Mouse (Mus musculus): ENCODE data around the gene Ucp2. TPM values are rescaled to one million over a fixed set of nuclear protein-coding genes. Genes with fewer than 3 reads are reported as not detected.

Gene Ucp2
- total and polyA plus RNA-seq, 2 experiments from 2014 or later, result 101 to 112 TPM

DNA sequence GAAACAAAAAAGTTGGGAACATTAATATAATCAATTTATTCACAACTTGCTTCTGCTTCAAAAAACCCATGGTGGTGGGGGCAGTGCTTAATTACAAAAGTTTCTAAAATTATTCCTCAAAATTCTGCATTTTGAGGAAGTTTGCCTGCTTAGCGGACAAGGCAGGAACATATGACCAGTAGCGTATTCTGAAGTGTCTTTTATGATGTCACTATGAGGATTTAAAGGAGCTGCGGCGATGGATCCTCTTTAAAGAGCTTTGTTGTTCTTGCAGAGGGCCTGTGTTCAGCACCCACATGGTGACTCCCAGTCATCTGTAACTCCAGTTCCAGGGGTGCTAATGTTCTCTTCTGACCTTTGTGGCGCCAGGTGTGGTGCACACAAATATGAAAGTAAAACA is 37.6 kb downstream of the Ucp2 start:
- no peaks in the 10 kb centered on the region for H3K36me3 ChIP-seq (ENCODE audit: insufficient read depth, low read length)
- ATAC-seq, result no peak
- H3K27me3 ChIP-seq (ENCODE audit: insufficient read depth, low read length), result no peaks in the 10 kb centered on the region
- H3K4me3 ChIP-seq (ENCODE audit: low read length), result no peak overlapping the region
- H3K4me2 ChIP-seq (ENCODE audit: low read depth, low read length), result no peak overlapping the region
- H3K9ac ChIP-seq (replicated peaks; ENCODE audit: low read length), result no peak overlapping the region
- H3K27ac ChIP-seq, result no peak overlapping the region
- no peak for DNase-seq (ENCODE audit: low spot score)
- no peaks in the 10 kb centered on the region for H3K4me1 ChIP-seq (ENCODE audit: insufficient read depth, low read length)
- WGBS, result 91% methylated on average over 5 of the region's 5 CpGs
- TF ChIP-seq CTCF (IDR thresholded peaks at IDR 0.05; ENCODE audit: low read depth), result no peak
- no peaks in the 10 kb centered on the region for H3K9me3 ChIP-seq (ENCODE audit: low read length)

DNA sequence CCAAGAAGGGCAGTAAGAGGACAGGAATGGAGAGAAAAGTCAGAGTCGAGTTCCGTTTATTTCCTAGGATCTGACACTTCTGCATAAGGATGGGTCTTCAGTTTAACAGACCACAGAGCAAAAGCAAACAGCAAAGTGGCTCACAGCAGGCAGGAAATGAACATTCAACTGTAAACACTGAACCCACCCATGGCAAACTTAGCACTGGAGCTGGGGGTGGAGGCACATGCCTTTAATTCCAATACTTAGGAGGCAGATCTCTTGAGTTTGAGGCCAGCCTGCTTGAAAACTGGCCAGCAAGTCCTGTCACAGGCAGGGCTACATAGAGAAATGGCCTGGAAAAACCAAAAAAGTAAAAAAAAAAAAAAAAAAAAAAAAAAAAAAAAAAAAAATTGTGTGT is 40.4 kb downstream of the Ucp2 start:
- peaks cover 11% of the 10 kb centered on the region for H3K4me1 ChIP-seq (ENCODE audit: insufficient read depth, low read length)
- ATAC-seq (no peak), DNase-seq (ENCODE audit: low spot score) (no peak)
- WGBS, result 80% methylated on average over 2 of the region's 2 CpGs
- no peak overlapping the region for H3K27ac ChIP-seq
- H3K4me3 ChIP-seq (ENCODE audit: low read length), result no peak overlapping the region
- H3K27me3 ChIP-seq (ENCODE audit: insufficient read depth, low read length), result no peaks in the 10 kb centered on the region
- no peak overlapping the region for H3K4me2 ChIP-seq (ENCODE audit: low read depth, low read length)
- no peak overlapping the region for H3K9ac ChIP-seq (replicated peaks; ENCODE audit: low read length)
- no peak for TF ChIP-seq CTCF (IDR thresholded peaks at IDR 0.05; ENCODE audit: low read depth)
- H3K9me3 ChIP-seq (ENCODE audit: low read length), result no peaks in the 10 kb centered on the region
- no peaks in the 10 kb centered on the region for H3K36me3 ChIP-seq (ENCODE audit: insufficient read depth, low read length)

DNA sequence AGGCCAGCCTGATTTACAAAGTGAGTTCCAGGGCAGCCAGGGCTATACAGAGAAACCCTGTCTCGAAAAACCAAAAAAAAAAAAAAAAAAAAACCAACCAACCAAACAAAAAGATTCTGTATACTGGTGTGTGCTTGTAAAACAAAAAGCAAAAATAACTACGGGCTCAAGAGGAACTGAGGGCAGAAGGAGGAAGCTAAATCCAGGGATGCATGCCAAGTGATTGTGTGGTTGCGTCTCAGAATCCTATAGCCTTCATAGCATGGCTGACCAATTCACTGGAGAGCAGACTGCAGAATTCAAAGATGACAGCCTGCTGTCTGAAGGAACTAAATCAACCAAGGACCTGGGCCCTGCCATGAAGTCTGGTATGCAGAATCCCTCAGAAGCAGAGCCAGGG is 41.1 kb downstream of the Ucp2 start:
- Histone ChIP-seq H3K4me1 (ENCODE audit: insufficient read depth, low read length) (peaks cover 11% of the 10 kb centered on the region), H3K27me3 (ENCODE audit: insufficient read depth, low read length) (no peaks in the 10 kb centered on the region), H3K9ac (replicated peaks; ENCODE audit: low read length) (no peak overlapping the region), H3K27ac (no peak overlapping the region), H3K4me2 (ENCODE audit: low read depth, low read length) (no peak overlapping the region), H3K4me3 (ENCODE audit: low read length) (no peak overlapping the region), H3K9me3 (ENCODE audit: low read length) (no peaks in the 10 kb centered on the region), H3K36me3 (ENCODE audit: insufficient read depth, low read length) (peaks cover 3% of the 10 kb centered on the region; the same call in 1 of the 2 replicates)
- no peak for DNase-seq (ENCODE audit: low spot score)
- WGBS, result 77% methylated on average over 3 of the region's 3 CpGs
- no peak for TF ChIP-seq CTCF (IDR thresholded peaks at IDR 0.05; ENCODE audit: low read depth)
- ATAC-seq, result no peak

- Histone ChIP-seq H3K9me3 (ENCODE audit: low read length) (no peaks in the 10 kb centered on the region), H3K4me2 (ENCODE audit: low read depth, low read length) (no peak overlapping the region), H3K27ac (no peak overlapping the region), H3K9ac (replicated peaks; ENCODE audit: low read length) (no peak overlapping the region), H3K4me1 (ENCODE audit: insufficient read depth, low read length) (peaks cover 11% of the 10 kb centered on the region), H3K36me3 (ENCODE audit: insufficient read depth, low read length) (peaks cover 10% of the 10 kb centered on the region; the same call in 1 of the 2 replicates), H3K4me3 (ENCODE audit: low read length) (no peak overlapping the region), H3K27me3 (ENCODE audit: insufficient read depth, low read length) (no peaks in the 10 kb centered on the region)
- TF ChIP-seq CTCF (IDR thresholded peaks at IDR 0.05; ENCODE audit: low read depth), result no peak
- 76% methylated on average over 2 of the region's 2 CpGs for WGBS
- ATAC-seq (no peak), DNase-seq (ENCODE audit: low spot score) (no peak)
Measured at GRCm38 (mm10) chr7:100535831-100536230, 42.7 kb downstream of the Ucp2 start.

- Histone ChIP-seq H3K9ac (replicated peaks; ENCODE audit: low read length) (peak within 1 kb of the TSS; percentile 60), H3K4me1 (ENCODE audit: insufficient read depth, low read length) (peaks cover 11% of the 10 kb centered on the region), H3K27me3 (ENCODE audit: insufficient read depth, low read length) (no peaks in the 10 kb centered on the region), H3K4me2 (ENCODE audit: low read depth, low read length) (peak within 1 kb of the TSS; percentile 70), H3K36me3 (ENCODE audit: insufficient read depth, low read length) (peaks cover 10% of the 10 kb centered on the region; the same call in 1 of the 2 replicates), H3K27ac (peak within 1 kb of the TSS; percentile 83), H3K4me3 (ENCODE audit: low read length) (peak within 1 kb of the TSS; percentile 62), H3K9me3 (ENCODE audit: low read length) (no peaks in the 10 kb centered on the region)
- ATAC-seq (peak; percentile 100), DNase-seq (ENCODE audit: low spot score) (peak; percentile 98)
- TF ChIP-seq CTCF (IDR thresholded peaks at IDR 0.05; ENCODE audit: low read depth), result peak; percentile 38
- 1% methylated on average over 33 of the region's 33 CpGs for WGBS
Measured at GRCm38 (mm10) chr7:100536804-100537518, 43.8 kb downstream of the Ucp2 start, which contains the start of gene Coa4. TSS of gene Coa4 (plus strand) at chr7:100537071.

GRCm38 (mm10) chr7:100537519-100537902 is 44.4 kb downstream of the Ucp2 start:
- ATAC-seq, result no peak
- WGBS, result 39% methylated on average over 7 of the region's 7 CpGs
- H3K9ac ChIP-seq (replicated peaks; ENCODE audit: low read length), result peak overlapping the region; percentile 60

DNA sequence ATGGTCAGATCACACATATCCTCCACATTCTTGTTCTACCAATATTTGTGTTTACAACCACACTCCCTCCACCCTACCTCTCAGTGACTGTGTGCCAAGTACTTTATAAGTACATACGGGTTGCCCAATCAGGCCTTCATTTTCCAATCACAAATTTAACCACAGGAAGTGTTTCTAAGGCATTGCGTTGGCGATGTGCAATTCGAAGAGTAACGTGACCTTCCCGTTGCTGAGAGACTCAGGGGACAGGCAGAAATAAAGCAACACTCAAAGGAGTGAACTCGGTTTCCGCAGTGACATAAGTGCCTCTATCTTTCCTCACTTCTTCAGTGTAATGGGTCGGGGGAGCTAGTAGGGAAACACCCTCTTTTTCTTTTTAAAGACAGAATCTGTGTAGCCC is 46.4 kb downstream of the Ucp2 start:
- H3K9me3 ChIP-seq (ENCODE audit: low read length), result no peaks in the 10 kb centered on the region
- TF ChIP-seq CTCF (IDR thresholded peaks at IDR 0.05; ENCODE audit: low read depth), result no peak
- no peak overlapping the region for H3K27ac ChIP-seq
- 98% methylated on average over 9 of the region's 9 CpGs for WGBS
- ATAC-seq, result no peak
- H3K4me2 ChIP-seq (ENCODE audit: low read depth, low read length), result no peak overlapping the region
- no peak for DNase-seq (ENCODE audit: low spot score)
- H3K9ac ChIP-seq (replicated peaks; ENCODE audit: low read length), result no peak overlapping the region
- peaks cover 11% of the 10 kb centered on the region for H3K4me1 ChIP-seq (ENCODE audit: insufficient read depth, low read length)
- no peaks in the 10 kb centered on the region for H3K27me3 ChIP-seq (ENCODE audit: insufficient read depth, low read length)
- H3K36me3 ChIP-seq (ENCODE audit: insufficient read depth, low read length), result peaks cover 10% of the 10 kb centered on the region; the same call in 1 of the 2 replicates
- H3K4me3 ChIP-seq (ENCODE audit: low read length), result no peak overlapping the region

More at GRCm38 (mm10) chr7:100537519-100537902, 44.4 kb downstream of the Ucp2 start:
- no peak for TF ChIP-seq CTCF (IDR thresholded peaks at IDR 0.05; ENCODE audit: low read depth)
- Histone ChIP-seq H3K4me3 (ENCODE audit: low read length) (peak overlapping the region; percentile 62), H3K27me3 (ENCODE audit: insufficient read depth, low read length) (no peaks in the 10 kb centered on the region), H3K9me3 (ENCODE audit: low read length) (no peaks in the 10 kb centered on the region), H3K4me2 (ENCODE audit: low read depth, low read length) (peak overlapping the region; percentile 70), H3K36me3 (ENCODE audit: insufficient read depth, low read length) (peaks cover 10% of the 10 kb centered on the region; the same call in 1 of the 2 replicates), H3K4me1 (ENCODE audit: insufficient read depth, low read length) (peaks cover 11% of the 10 kb centered on the region), H3K27ac (peak overlapping the region; percentile 83)
- DNase-seq (ENCODE audit: low spot score), result no peak

Data from hindbrain, postnatal 0 days (tissue).